Mouse (Mus musculus): Measurements from ENCODE around the gene Cdk12.
"Not testable (repeated sequence)": the region's sequence is repeated elsewhere in the genome, so short reads cannot be mapped to it uniquely, and the experiment has no call there.

Gene Cdk12

DNA sequence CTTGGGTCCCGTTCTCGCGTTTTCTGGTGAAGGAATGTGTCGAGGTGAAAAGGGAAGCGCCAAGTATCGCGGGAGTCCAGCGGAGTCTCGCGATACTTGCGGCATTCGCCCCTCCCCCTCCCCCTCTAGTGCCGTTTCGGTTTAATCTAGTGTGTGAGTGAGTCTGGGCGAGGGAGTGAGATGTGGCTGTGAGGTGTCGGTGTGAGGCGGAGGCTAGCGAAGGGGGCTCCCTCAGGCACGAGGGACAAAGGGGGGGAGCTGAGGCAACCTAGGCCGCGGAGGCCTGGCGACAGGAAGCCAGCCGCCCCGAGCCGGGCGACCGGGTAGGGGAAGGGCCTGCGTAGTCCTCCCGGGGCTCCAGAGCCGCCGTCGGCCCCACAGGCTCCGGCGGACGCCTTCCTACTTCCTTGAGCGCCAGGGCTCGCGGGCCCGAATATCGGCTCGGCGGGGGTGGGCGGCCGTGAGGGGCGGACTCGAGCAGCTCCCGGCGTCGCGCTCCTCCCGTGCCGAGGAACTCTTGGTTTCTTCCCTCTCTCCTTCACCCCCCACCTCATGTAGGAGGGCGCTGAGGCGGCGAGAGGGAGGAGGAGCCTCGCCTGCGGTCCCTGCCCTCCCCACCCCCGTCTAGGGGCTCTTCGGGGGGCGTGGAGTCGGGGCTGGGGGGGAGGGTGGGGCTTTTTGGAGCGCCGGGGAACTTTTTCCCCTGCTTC lies at the start of gene Cdk12:
Gene Cdk12, plus strand, starts transcription at position 419 of the 710 bp plus-strand sequence.
- peak; percentile 100 for DNase-seq

DNA sequence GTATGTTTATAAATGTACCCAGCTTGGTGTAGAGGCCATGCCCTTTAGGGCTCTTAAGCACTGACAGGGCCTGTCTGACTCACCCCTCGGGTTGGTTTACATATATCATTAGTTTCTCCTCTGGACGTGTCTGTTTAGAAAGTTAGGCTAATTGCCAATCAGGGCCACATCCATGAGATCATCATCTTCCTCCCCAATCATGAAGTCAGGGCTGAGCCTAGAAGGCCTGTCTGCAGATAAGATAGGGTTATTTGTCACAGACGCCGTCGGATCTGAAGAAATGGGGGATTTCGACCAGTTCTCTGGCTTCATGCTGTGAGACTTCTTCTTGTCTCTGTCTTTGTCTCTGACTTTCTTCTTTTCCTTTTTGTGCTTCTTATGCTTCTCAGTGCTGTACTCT lies 47.8 kb upstream of the Cdk12 start:
- DNase-seq: peak; percentile 76

DNA sequence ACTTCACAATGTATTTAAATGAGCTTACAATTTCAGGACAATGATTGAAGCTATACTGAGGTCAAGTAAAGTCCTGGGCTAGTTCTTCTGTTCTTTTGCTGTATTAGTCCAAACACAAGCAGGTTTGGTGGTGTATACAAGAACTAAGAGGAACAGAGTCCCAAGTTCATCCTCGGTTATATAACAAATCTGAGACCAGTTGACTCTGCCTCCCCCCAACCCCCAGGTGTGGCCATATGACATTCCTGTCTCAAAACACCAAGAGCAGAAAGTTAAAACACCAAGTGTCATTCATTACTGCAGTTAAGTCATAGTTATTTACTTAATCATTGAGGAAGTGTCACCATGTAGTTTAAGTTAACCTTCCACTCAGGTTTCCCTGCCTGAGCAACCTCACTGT lies 34.5 kb upstream of the Cdk12 start:
- peak; percentile 46 for DNase-seq

DNA sequence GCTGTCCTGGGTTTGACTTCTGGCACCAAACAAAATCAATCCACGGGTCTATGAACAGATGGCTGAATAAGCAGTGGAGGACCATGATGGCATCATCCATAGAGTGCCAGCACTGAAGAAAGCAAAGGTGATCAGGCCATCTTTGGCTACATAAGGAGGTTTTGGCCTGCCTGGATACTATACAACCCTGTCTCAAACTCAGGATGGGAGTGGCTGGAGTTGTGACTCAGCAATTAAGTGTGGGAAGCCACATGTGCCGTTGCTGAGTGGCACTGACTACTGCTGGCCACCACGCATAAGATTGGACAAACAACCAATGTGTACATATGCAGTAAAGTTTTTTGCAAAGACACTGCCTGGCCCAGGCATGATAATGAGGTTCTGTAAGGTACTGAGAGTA lies 20.7 kb upstream of the Cdk12 start:
- DNase-seq: peak; percentile 55

DNA sequence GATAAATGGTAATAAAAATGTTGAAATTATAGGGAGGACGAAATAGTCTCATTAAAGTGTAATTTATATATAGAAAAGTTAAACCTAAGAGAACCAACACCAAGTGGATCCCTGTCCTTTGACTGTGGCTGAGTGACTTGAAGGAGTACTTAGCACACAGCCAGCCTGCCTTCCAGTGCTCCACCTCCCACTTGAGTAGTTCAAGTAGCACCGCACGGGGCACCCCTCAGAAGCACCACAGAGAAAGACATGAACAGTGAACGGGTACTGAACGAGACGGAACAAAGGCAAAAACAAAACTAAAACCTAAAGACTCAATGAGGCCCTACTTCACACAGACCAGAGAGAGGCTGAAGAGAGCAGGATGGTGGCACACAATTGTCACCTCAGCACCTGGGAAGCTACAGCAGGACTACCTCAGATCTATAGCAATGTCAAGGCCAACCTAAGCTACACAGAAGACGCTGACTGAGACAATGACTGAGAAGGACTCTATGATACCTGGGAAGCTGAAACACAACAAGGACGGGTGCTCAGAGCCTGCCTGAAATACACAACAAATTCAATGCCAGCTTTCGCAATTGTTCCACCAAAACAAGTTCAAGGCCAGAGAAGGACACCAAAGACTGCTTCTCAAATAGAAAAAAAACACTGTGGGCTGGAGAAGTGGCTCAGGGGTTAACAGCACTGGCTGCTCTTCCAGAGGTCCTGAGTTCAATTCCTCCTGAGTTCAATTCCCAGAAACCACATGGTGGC lies 15.0 kb upstream of the Cdk12 start:
- DNase-seq: peak; percentile 78

DNA sequence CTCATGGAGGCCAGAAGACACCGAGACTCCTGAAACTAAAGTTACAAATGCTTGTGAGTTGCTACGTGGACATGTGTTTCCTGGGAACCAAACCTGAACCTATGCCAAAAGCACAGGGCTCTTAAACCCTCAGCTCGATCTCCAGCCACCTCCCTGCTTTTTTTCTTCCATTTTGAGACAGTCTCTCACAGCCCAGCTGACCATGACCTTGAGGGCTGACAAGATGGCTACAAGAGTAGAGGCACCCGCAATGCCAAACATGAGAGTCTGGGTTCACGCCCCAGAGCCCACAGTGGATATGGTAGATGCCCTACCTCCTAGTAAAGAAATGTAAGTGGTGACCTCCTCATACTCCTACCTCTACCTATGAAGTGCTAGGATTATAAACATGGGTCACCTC lies 12.0 kb upstream of the Cdk12 start:
- peak; percentile 90 for DNase-seq

DNA sequence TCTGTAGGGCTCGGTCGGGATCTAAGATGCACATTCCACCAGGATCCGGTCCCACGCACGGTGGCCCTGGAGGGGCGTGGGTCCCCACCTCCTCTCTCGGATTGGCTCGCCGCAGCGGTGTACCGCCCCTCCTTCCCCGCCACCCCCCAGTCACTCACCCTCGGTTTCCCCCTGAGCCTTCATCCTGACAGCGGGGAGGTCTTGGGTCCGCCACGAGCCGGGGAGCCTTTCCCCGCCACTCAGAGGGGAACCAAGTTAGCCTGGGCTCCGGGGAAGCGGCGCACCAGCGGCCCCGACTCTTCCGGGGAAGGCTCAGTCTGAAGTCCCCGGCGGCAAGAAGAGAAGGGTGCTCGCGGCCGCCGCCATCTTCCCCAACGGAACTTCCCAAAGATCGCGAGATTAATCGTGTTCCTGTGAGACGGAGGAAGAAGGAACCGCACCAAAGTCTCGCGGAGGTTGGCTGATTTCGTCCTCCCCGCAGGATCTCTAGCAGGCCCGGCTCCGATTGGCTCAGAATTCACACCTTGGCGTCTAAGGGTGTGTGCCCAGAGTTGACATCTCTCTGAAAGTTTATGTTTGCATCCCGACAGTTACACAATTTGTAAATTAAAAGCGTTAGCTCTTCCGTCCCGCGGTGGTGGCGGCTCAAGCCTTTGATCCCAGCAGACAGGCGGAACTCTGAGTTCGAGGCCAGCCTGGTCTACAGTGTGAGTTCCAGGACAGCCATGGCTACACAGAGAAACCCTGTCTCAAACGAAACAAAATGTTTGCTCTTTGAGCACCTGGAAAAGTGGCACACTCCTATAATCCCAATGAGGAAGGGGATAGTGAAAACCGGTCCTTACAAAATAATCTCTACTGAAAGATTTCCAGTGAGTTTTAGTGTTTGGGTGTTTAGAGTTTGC lies 9.7 kb upstream of the Cdk12 start, which contains the start of gene Med1:
Gene Med1, minus strand, starts transcription at position 393 of the 905 bp plus-strand sequence.
- peak; percentile 99 for DNase-seq

DNA sequence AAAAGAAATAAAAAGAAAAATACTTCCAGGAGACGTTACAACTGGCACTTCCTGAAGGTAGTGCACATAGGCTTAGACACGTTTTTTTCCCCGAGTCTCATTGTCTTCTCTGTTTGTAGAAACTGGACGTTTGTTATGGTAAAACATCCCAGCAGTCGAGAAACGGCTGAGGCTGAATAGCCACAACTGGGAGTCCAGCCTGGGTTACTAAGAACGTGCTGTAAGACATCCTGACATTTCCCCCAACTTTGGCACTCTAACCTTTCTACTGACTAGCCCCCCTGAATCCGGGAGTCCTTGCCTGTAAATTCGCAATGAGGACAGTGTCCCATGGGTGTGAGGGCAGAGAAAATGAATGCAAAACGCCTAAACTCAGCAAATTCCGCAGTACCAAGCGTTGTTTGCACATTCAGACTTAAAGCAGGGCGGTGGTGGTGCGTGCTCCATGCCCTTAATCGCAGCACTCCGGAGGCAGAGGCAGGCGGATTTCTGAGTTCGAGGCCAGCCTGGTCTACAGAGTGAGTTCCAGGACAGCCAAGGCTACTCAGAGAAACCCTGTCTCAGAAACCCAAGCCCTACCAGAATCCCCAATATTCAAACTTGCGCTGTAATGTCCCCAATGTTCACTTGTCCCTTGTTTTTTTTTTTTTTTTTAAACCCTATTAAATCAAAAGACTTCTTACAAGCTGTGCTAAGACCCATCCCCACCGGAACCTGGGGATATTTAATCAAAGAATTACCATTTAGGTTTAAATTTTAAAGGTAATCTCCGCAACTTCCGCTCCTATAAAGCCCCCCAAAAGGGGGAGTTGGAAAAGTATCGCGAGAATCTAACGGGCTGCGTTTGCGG lies 843 bp upstream of the Cdk12 start:
- DNase-seq: peak; percentile 94

DNA sequence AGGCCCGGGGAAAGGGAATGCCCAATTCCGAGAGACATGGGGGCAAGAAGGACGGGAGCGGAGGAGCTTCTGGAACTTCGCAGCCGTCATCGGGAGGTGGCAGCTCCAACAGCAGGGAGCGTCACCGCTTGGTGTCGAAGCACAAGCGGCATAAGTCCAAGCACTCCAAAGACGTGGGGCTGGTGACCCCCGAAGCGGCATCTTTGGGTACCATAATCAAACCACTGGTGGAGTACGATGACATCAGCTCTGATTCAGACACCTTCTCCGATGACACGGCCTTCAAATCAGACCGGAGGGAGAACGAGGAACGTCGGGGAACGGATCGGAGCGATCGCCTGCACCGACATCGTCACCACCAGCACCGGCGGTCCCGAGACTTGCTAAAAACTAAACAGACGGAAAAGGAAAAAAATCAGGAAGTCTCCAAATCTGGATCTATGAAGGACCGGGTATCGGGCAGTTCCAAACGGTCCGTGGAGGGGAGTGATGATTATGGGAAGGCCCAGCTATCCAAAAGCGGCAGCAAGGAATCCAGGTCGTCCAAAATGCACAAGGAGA lies 572 bp downstream of the Cdk12 start:
- DNase-seq: no peak

DNA sequence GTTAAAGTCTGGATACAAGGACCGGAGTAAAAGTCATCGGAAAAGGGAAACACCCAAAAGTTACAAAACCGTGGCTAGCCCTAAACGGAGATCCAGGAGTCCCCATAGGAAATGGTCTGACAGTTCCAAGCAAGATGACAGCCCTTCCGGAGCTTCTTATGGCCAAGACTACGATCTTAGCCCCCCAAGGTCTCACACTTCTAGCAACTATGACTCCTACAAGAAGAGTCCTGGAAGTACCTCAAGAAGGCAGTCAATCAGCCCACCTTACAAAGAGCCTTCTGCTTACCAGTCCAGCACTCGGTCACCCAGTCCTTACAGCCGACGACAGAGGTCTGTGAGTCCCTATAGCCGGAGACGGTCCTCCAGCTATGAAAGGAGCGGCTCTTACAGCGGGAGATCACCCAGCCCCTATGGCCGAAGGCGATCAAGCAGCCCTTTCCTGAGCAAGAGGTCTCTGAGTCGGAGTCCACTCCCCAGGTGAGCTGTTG lies 1.1 kb downstream of the Cdk12 start:
- peak; percentile 93 for DNase-seq

DNA sequence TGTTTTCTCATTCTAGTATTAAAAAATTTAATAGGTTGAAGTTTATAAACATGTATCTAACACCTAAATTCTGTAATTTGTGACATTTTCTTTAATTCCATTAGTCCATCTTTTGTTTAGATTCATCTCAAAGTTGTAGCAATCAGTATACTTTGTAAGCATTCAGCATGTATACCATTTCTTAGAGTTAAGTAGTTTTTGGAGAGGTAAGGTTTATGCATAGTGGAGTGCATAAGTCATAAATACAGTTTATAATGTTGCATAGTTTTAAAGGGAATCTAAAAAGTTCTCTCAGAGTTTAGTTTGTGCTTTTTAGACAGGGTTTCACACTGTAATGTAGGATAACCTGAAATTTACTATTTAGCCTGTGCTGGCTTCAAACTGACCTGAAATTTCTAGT lies 2.6 kb downstream of the Cdk12 start:
- DNase-seq: no peak

DNA sequence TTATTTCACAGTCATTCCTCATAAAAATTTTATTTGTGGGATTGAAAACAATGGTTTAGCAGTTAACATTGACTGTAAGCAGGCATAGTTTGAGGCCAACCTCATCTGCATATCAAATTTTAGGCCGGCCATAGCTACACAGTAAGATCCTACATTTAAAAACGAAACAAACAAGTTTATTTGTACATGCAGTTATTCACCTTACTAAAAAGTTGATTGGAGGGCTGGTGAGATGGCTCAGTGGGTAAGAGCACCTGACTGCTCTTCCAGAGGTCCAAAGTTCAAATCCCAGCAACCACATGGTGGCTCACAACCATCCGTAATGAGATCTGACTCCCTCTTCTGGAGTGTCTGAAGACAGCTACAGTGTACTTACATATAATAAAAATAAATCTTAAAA lies 3.4 kb downstream of the Cdk12 start:
- DNase-seq: peak; percentile 75

DNA sequence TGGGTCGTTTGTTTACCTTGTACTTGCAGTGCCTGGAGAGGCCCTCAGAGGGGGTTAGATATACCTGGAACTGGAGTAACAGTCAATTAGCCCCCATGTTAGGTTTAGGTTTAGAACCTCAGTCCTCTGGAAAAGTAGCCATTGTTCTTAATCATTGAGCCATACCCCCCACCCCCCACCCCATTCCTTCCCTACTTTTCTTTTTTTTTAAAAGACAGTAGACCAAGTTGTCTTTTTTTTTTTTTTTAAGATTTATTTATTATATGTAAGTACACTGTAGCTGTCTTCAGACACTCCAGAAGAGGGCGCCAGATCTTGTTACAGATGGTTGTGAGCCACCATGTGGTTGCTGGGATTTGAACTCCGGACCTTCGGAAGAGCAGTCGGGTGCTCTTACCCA lies 6.8 kb downstream of the Cdk12 start:
- DNase-seq: peak; percentile 23

DNA sequence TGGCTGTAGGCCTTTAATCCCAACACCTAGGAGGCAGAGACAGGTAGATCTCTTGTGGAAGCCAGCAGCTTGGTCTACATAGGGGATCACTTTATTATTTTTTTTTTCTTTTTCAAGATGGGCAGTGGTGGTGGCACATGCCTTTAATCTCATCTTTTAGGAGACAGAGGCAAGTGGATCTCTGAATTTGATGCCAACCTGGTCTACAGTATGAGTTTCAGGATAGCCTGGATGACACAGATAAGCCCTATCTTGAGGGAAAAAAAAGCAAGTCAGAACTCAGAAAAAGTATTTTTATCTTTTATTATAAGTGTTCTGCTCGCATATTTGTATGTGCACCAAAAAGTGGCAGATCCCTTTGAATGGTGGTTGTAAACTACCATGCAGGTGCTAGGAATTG lies 10.5 kb downstream of the Cdk12 start:
- no peak for DNase-seq

DNA sequence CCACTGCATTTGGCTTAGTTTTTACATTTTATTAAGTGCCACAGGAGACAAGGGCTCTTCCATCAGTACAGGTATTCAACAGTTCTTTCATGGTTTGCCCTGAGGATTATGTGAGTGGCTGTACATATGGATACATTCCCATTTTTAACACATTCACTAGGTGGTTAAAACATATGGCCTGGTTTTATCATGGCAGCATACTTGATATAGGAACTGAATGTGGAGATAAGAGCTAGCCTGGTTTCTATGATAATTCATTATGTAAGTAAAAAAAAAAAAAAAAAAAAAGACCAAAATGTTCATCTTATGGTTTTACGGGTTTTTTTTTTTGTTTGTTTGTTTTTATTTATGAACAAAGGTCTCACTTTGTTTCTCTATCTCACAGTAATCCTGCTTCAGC lies 23.5 kb downstream of the Cdk12 start:
- no peak for DNase-seq

DNA sequence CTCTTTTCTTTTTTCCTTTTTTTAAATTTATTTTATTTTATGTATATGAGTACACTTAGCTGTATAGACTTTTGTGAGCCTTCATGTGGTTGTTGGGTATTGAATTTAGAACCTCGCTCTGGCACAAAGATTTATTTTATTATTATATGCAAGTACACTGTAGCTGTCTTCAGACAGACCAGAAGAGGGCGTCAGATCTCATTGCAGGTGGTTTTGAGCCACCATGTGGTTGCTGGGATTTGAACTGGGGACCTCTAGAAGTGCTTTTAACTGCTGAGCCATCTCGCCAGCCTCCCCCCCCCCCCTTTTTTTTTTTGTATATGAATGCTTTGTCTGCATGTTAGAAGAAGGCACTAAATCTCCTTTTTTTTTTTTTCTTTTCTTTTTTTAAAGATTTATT lies 35.6 kb downstream of the Cdk12 start:
- DNase-seq: no peak

DNA sequence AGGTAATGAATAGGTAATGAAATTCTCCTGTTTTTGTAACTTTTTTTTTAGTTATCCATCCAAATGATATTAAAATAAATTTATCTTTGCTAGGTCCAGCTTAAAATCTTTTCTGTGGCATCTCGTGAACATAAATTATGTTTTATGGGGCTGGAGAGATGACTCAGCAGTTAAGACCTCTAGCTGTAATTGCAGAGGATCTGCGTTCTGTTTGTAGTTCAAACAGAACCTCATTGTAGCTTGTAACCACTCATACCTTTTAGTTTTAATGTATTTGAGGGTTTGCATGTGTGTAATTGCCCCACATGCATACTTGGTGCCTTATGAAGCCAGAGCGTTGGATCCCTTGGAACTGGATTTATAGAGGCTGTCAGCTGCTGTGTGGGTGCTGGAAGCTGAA lies 36.1 kb downstream of the Cdk12 start:
- no peak for DNase-seq

DNA sequence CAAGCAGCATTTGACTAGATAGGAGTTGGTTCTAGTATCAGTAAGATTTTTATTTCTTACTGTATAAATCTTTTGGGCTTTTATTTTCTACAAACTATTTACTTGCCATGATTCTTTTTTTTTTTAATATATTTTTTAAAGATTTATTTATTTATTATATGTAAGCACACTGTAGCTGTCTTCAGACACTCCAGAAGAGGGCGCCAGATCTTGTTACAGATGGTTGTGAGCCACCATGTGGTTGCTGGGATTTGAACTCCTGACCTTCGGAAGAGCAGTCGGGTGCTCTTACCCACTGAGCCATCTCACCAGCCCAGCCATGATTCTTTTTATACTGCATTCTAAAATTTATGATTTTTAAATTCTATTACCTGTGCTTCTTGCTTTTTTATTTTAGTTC lies 40.1 kb downstream of the Cdk12 start:
- DNase-seq: not testable (repeated sequence)

DNA sequence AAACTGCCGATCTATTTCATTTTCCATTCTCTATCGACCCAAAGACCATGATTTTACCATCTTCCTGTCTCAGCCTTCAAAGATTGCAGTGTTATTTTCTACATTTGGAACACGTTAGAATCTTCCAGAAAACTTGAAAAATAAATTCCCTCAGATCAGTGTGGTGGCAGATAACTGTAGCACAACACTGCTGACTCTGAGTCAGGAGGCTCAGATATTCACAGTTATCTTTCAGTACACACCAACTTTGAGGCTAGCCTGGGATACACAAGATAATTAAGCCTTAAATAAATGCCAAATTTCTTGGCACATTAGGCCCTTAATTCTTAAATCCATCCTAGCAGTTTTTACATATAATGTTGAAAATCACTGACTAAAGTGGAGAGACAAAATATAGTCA lies 41.6 kb downstream of the Cdk12 start:
- DNase-seq: no peak

DNA sequence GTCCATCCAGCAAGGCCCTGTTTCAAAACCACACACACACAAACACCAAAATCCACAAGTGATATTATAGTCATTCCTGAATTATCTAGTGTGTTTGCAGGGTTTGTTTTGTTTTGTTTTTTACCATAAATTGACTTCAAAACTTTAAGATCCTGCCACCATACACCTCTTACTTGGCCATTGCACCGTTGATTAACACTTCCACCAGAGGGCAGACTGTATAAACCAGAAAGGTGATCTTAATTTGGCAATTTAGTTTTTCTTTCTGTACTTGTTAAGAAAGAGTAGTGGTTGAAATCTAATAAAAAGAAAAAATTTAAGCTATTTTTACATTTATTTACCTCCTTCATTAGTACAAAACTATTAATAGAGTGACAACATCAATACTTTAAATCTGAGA lies 44.5 kb downstream of the Cdk12 start:
- DNase-seq: no peak

DNA sequence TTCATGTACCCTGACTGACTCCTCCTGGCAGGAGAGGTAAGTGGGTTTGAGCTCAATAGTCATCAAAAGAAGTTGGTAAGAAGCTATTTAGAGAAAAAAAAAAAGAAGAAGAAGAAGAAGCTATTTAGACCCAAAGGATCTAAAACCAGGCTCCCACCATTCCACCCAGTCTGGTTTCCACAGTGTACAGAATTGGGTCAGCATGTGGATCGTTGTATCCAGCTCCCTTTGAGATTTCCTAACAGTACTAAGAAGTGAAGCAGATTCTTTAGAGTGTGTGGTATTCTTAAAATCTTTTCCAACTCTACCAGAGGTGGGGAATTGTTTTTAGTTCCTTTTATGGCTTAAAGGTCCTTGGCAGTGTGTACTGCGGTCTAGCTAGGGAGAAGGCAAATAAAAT lies 50.9 kb downstream of the Cdk12 start:
- no peak for DNase-seq

All from heart, adult 11 months (tissue).